Mouse (Mus musculus) cerebellum, adult 2 months (tissue): Measurements from ENCODE around the gene Ormdl3. TPM values are rescaled to one million over a fixed set of nuclear protein-coding genes. Genes with fewer than 3 reads are reported as not detected.

Source experiments
- DNase-seq, 2 experiments: peaks; one replicate each; pipeline ENCODE4 v3.0.0; 2021
- H3K27ac ChIP-seq: fragments of 200-500 bp; 2 replicates; pipeline ENCODE4 v1.5.1; 2012; ENCODE audit warnings: low read length, control low read depth, inconsistent platforms; ENCODE audit not compliant: insufficient read depth
- H3K27me3 ChIP-seq: fragments of 200-500 bp; 2 replicates; pipeline ENCODE4 v1.6.1; 2012; ENCODE audit warnings: inconsistent platforms, mild to moderate bottlenecking, low read length, moderate library complexity; ENCODE audit not compliant: control insufficient read depth, insufficient read depth
- H3K4me1 ChIP-seq: fragments of 200-500 bp; 2 replicates; pipeline ENCODE4 v1.6.1; 2011; ENCODE audit warnings: low read length; ENCODE audit not compliant: control insufficient read depth, insufficient read depth
- H3K4me3 ChIP-seq: fragments of 200-500 bp; replicated peaks from 2 replicates; pipeline ENCODE3; 2011; ENCODE audit warnings: mild to moderate bottlenecking, low read depth, low read length, control low read depth; ENCODE audit not compliant: insufficient read depth
- CTCF ChIP-seq: fragments of 200-500 bp; IDR thresholded peaks from 2 replicates; pipeline ENCODE4 v1.5.1; 2011; ENCODE audit warnings: low read depth, mild to moderate bottlenecking, control low read depth, low read length, moderate library complexity, borderline replicate concordance; ENCODE audit not compliant: insufficient read depth
- POLR2A ChIP-seq: fragments of 200-500 bp; IDR thresholded peaks from 2 replicates; pipeline ENCODE4 v1.6.1; 2011; ENCODE audit warnings: low read length, control low read depth, borderline replicate concordance; ENCODE audit not compliant: insufficient read depth
- WGBS: fragments of 180-500 bp; shearing (Covaris S2); methylation state at CpG from one replicate; pipeline ENCODE4 v1.1.7; 2018; 5-methylcytosine and 5-hydroxymethylcytosine counted together
- polyA plus RNA-seq: library from polyadenylated mRNA; depleted of rRNA; stranded (reverse); fragments of >200 nt; gene quantifications from 2 replicates; pipeline ENCODE4 v1.2.3, GENCODE M21; 2012

Gene Ormdl3
- polyA plus RNA-seq, 1 experiment = 66.8 TPM

DNA sequence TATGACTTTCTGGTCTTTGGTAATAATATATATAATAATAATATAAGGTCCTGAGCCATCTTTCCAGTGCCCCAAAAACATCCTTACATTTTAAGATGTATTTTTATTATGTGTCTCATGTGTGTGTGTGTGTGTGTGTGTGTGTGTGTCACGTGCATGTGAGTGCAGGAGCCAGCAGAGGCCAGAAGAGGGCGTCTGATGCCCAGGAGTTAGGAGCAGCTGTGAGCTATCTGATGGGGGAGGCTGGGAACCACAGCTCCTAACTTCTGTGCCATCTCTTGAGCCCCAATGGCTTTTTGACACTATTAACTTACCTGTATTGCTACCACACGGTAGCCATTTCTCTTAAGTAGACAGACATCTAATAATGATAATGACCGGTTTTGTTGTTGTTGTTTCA lies 33.2 kb downstream of the Ormdl3 start:
- 91% methylated on average over 4 of the region's 4 CpGs for whole genome bisulfite sequencing
- H3K4me3 ChIP-seq = no peak overlapping the region
- no peaks in the 10 kb centered on the region for H3K27me3 ChIP-seq
- no peak for TF ChIP-seq POLR2A
- TF ChIP-seq CTCF = no peak
- DNase-seq = no peak
- no peaks in the 10 kb centered on the region; the same call in 1 of the 2 replicates for H3K4me1 ChIP-seq
- H3K27ac ChIP-seq = no peak overlapping the region

- peak within 1 kb of the TSS; percentile 90 for H3K4me3 ChIP-seq
- no peaks in the 10 kb centered on the region; the same call in 1 of the 2 replicates for H3K27me3 ChIP-seq
- peak within 1 kb of the TSS; percentile 94 for H3K27ac ChIP-seq
- peak; percentile 92 to 95 for DNase-seq
- WGBS = 1% methylated on average over 51 of the region's 51 CpGs
- no peaks in the 10 kb centered on the region; the same call in 1 of the 2 replicates for H3K4me1 ChIP-seq
- TF ChIP-seq CTCF = no peak
- TF ChIP-seq POLR2A = peak; percentile 83
Observed at GRCm38 (mm10) chr11:98550975-98551828, 36.0 kb downstream of the Ormdl3 start, which contains the start of gene Zpbp2. Zpbp2 (plus strand) TSS chr11:98551097.

DNA sequence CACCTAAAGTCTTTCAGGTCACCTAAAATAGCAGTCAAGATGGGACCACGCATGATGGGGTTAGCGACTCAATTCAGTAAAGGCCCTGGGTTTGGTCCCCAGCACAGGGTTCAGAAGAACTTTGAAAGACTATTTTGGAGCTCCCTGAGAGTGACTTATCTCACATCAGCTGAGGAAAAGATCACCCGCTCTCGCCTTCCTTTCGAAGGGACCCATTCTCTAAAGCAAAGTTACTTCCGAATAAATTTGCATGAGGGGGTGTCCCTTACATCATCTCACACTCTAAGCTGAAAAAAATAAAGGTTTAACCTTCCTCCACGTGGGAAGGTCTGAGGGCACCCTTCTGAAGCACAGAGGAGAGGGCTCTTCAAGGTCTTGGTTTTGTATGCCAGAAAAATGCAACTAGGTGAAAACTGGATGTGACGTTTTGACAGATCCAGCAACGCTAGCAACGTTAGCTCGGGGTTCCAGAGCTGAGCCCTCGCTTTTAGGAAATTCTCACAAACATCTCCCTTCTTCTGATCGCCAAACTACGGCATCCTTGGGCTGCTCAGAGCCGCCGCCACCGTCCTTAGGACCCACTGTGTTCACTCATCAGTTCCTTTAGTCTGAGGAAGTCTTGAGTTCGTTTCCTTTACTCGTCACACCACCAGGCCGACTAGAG lies 36.7 kb downstream of the Ormdl3 start:
- WGBS = 19% methylated on average over 20 of the region's 20 CpGs
- peaks cover 4% of the 10 kb centered on the region; the same call in 1 of the 2 replicates for H3K27me3 ChIP-seq
- no peak overlapping the region for H3K27ac ChIP-seq
- DNase-seq = peak in 1 of 2 experiments; percentile 11
- H3K4me3 ChIP-seq = peak overlapping the region; percentile 90
- H3K4me1 ChIP-seq = no peaks in the 10 kb centered on the region; the same call in 1 of the 2 replicates
- TF ChIP-seq CTCF (no peak), POLR2A (no peak)

DNA sequence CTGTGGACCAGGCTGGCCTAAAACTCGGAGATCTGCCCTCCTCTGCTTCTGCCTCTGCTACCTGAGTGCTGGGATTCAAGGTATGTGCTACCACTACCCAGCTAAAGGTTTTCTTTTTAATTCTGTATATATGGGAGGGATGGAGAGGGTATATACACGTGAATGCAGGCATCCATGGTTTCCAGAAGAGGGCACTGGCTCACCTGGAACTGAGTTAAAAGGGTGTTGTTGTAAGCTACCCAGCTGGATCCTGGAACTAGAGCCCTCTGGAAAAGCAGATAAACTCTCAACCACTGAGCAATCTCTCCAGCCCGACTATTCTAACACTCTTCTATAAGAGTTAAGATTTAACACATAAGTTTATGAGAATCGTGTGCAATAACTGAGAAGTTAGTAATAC lies 37.8 kb downstream of the Ormdl3 start:
- no peak for DNase-seq
- no peak overlapping the region for H3K4me3 ChIP-seq
- WGBS = 80% methylated on average over 4 of the region's 4 CpGs
- H3K4me1 ChIP-seq = no peaks in the 10 kb centered on the region; the same call in 1 of the 2 replicates
- H3K27me3 ChIP-seq = peaks cover 4% of the 10 kb centered on the region; the same call in 1 of the 2 replicates
- H3K27ac ChIP-seq = no peak overlapping the region
- TF ChIP-seq CTCF (no peak), POLR2A (no peak)

- DNase-seq = no peak
- WGBS = 54% methylated on average over 3 of the region's 3 CpGs
- Histone ChIP-seq H3K4me3 (no peak overlapping the region), H3K4me1 (no peaks in the 10 kb centered on the region; the same call in 1 of the 2 replicates), H3K27me3 (peaks cover 5% of the 10 kb centered on the region; the same call in 1 of the 2 replicates), H3K27ac (no peak overlapping the region)
- no peak for TF ChIP-seq CTCF
- no peak for TF ChIP-seq POLR2A
Observed at GRCm38 (mm10) chr11:98547308-98547693, 39.9 kb downstream of the Ormdl3 start.

- 46% methylated on average over 12 of the region's 12 CpGs for WGBS
- no peaks in the 10 kb centered on the region; the same call in 1 of the 2 replicates for H3K4me1 ChIP-seq
- no peak for DNase-seq
- peaks cover 5% of the 10 kb centered on the region; the same call in 1 of the 2 replicates for H3K27me3 ChIP-seq
- TF ChIP-seq CTCF (no peak), POLR2A (no peak)
- no peak overlapping the region for H3K4me3 ChIP-seq
- H3K27ac ChIP-seq = no peak overlapping the region
Observed at GRCm38 (mm10) chr11:98546529-98547307, 40.5 kb downstream of the Ormdl3 start.

DNA sequence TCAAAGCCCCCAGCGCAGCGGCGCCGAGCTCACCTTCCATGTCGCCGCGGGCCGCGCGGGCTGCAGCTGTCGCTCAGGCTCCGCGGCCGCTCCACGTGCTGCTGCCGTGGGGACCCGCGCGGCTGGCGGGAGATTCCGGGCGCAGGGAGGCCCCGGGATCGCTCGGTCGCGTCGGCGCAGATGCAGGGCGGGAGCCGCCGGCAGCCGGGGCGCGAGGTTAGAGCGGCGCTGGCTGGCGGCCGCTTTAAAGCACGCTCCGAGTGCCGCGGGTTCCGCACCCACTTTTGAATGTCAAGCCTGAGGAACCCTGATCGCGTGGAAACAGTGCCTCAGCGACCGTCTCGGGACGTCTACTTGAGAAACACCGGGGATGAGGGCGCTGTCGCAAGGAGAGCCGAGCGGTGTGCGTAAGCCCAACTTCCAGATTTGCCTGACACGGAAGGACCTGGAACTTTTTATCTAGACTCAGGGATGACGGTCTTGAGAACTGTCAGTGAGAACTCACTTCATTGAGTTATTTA lies 41.4 kb downstream of the Ormdl3 start, which contains the start of gene Ikzf3:
TSS of gene Ikzf3 (minus strand) at position 321 of the 521 bp plus-strand sequence.
- peaks cover 5% of the 10 kb centered on the region; the same call in 1 of the 2 replicates for H3K27me3 ChIP-seq
- WGBS = 2% methylated on average over 58 of the region's 58 CpGs
- TF ChIP-seq CTCF (no peak), POLR2A (no peak)
- H3K4me1 ChIP-seq = no peaks in the 10 kb centered on the region
- DNase-seq = peak; percentile 12 to 34
- peak within 1 kb of the TSS; percentile 30 for H3K4me3 ChIP-seq
- no peak within 1 kb of the TSS for H3K27ac ChIP-seq
